Mouse (Mus musculus): ENCODE results near the gene Clec16a.

- TF ChIP-seq CTCF (conservative IDR thresholded peaks at IDR 0.05 in 1 of 2, IDR thresholded peaks at IDR 0.05 in 1 of 2; ENCODE audit: low read depth in 2 of 2, low read length in 2 of 2) (no peak), ZMIZ1 (IDR thresholded peaks at IDR 0.05; ENCODE audit: low read depth, low read length) (no peak), POLR2AphosphoS2 (IDR thresholded peaks at IDR 0.05; ENCODE audit: low read depth, low read length) (no peak), MAX (IDR thresholded peaks at IDR 0.05; ENCODE audit: low read length) (no peak), UBTF (IDR thresholded peaks at IDR 0.05; ENCODE audit: low read depth, low read length) (no peak), ZC3H11A (IDR thresholded peaks at IDR 0.05; ENCODE audit: low read depth, low read length) (no peak), GABPA (IDR thresholded peaks at IDR 0.05; ENCODE audit: insufficient replicate concordance, low read depth, low read length) (no peak), NELFE (IDR thresholded peaks at IDR 0.05; ENCODE audit: low read depth, low read length) (no peak), NRF1 (IDR thresholded peaks at IDR 0.05; ENCODE audit: low read depth, low read length) (no peak), USF2 (conservative IDR thresholded peaks at IDR 0.05; ENCODE audit: low read depth, low read length) (no peak), HCFC1 (IDR thresholded peaks at IDR 0.05; ENCODE audit: low read depth, low read length) (no peak), USF1 (IDR thresholded peaks at IDR 0.05; ENCODE audit: low read depth, low read length) (no peak), POLR2A (IDR thresholded peaks at IDR 0.05; ENCODE audit: low read depth, low read length) (no peak)
These were observed 192.4 kb downstream of the Clec16a start for GRCm38 (mm10) chr16:10737571-10737970.
